Mouse (Mus musculus) heart, adult 2 months (tissue): ENCODE measurements around the gene 1700003E16Rik. TPM values are rescaled to one million over a fixed set of nuclear protein-coding genes. Genes with fewer than 3 reads are reported as not detected.

Source experiments
- DNase-seq, 2 experiments: peaks; one replicate each; pipeline ENCODE4 v3.0.0; 2021
- H3K27ac ChIP-seq: fragments of 200-600 bp; 2 replicates; pipeline ENCODE4 v1.8.1; 2022
- H3K27me3 ChIP-seq: fragments of 200-500 bp; 2 replicates; pipeline ENCODE4 v1.6.1; 2012; ENCODE audit warnings: mild to moderate bottlenecking, low read length, inconsistent platforms, mixed read lengths; ENCODE audit not compliant: control insufficient read depth, insufficient read depth
- H3K36me3 ChIP-seq: fragments of 200-500 bp; 2 replicates; pipeline ENCODE4 v1.6.1; 2012; ENCODE audit warnings: low read length, inconsistent platforms; ENCODE audit not compliant: control insufficient read depth, insufficient read depth
- H3K4me1 ChIP-seq: fragments of 200-500 bp; 2 replicates; pipeline ENCODE4 v1.6.1; 2011; ENCODE audit warnings: low read length; ENCODE audit not compliant: control insufficient read depth, insufficient read depth
- H3K4me3 ChIP-seq: fragments of 200-600 bp; 2 replicates; pipeline ENCODE4 v1.8.1; 2022
- H3K79me2 ChIP-seq: fragments of 200-500 bp; replicated peaks from 2 replicates; pipeline ENCODE4 v1.6.1; 2012; ENCODE audit warnings: mild to moderate bottlenecking, inconsistent platforms, low read length, moderate library complexity, mixed read lengths; ENCODE audit not compliant: control insufficient read depth, insufficient read depth
- H3K9ac ChIP-seq: fragments of 200-500 bp; 2 replicates; pipeline ENCODE4 v1.6.1; 2012; ENCODE audit warnings: low read depth, mild to moderate bottlenecking, control low read depth, inconsistent platforms, low read length, mixed read lengths
- CTCF ChIP-seq: fragments of 200-600 bp; IDR thresholded peaks from 2 replicates; pipeline ENCODE4 v1.8.1; 2022; ENCODE audit warnings: antibody characterized with exemption, mild to moderate bottlenecking, moderate library complexity
- EP300 ChIP-seq: fragments of 200-500 bp; IDR thresholded peaks from 2 replicates; pipeline ENCODE4 v1.6.1; 2011; ENCODE audit warnings: low read depth, low read length, control low read depth; ENCODE audit not compliant: insufficient read depth
- POLR2A ChIP-seq: fragments of 200-500 bp; IDR thresholded peaks from 2 replicates; pipeline ENCODE4 v1.6.1; 2011; ENCODE audit warnings: mild to moderate bottlenecking, low read depth, low read length, control low read depth; ENCODE audit not compliant: insufficient read depth
- WGBS: fragments of 180-500 bp; shearing (Covaris S2); methylation state at CpG from one replicate; pipeline ENCODE4 v1.1.7; 2018; 5-methylcytosine and 5-hydroxymethylcytosine counted together
- intact Hi-C: fragments of 180-260 bp; cut with DNase I; formaldehyde crosslinking; loops from one replicate; pipeline ENCODE4 v1.15.1; 2025
- polyA plus RNA-seq: library from polyadenylated mRNA; depleted of rRNA; stranded (reverse); fragments of >200 nt; gene quantifications from 2 replicates; pipeline ENCODE4 v1.2.3, GENCODE M21; 2012
- total RNA-seq, 2 experiments: library from RNA; stranded (reverse); gene quantifications; 2 replicates each; pipeline ENCODE4 v1.2.3; 2021

1700003E16Rik gene
- total and polyA plus RNA-seq, 3 experiments = 0.10 to 0.57 (median 0.25) TPM

DNA sequence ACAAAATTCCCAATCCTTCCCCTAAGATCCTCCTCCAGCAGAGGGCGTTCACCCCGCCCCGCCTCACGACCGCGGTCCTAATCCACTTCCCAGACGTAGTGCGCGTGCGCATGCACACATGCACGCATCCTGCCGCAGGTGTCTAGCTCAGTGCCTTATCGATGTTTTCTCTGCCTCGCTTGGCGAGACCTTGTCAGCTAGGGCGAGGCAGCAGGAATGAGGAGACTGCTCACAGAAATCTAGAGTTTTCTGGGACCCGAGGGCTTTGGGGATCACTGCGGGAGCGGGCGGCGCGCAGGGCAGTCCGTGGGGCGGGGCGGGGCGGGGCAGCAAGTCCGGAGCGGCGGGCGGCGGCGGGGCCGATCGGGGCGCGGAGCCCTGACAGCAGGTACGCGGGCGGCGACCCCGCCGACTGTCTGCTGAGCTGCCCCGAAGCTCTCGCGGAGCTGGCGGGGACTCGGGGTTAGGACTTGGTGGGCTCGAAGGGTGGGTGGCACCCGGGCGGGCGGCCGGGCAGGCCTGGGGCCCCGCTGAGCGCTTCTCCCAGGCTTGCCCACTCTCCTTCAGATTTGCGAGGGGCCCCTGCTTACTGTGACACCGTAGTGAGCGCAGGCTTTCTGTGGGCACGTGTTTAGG is 9.5 kb downstream of the 1700003E16Rik start, which contains the start of gene Dctn1:
Dctn1 (plus strand) TSS at position 314 of the 636 bp plus-strand sequence.
- Histone ChIP-seq H3K4me1 (peaks cover 6% of the 10 kb centered on the region; the same call in 1 of the 2 replicates), H3K27me3 (peaks cover 2% of the 10 kb centered on the region; the same call in 1 of the 2 replicates), H3K9ac (peak within 1 kb of the TSS; percentile 66), H3K79me2 (peaks cover 6% of the 10 kb centered on the region), H3K36me3 (no peaks in the 10 kb centered on the region; the same call in 1 of the 2 replicates), H3K27ac (peak within 1 kb of the TSS; percentile 97), H3K4me3 (peak within 1 kb of the TSS; percentile 95)
- peak; percentile 95 for DNase-seq
- TF ChIP-seq CTCF (peak; percentile 91), POLR2A (no peak; the same call in 1 of the 2 replicates), EP300 (peak; percentile 91)
- intact Hi-C loops = loop anchor here (2.0 to 5.0 kb wide), 3 partner anchors 41 to 112 kb away; partner anchors contain the start of genes Ino80b and Mogs
- WGBS = under 1% methylated on average over 55 of the region's 58 CpGs

- TF ChIP-seq CTCF (peak; percentile 30; the same call in 1 of the 2 replicates), EP300 (no peak), POLR2A (no peak)
- Histone ChIP-seq H3K27ac (peak overlapping the region; percentile 97), H3K27me3 (peaks cover 2% of the 10 kb centered on the region; the same call in 1 of the 2 replicates), H3K4me3 (peak overlapping the region; percentile 95), H3K9ac (peak overlapping the region; percentile 66), H3K4me1 (peaks cover 6% of the 10 kb centered on the region; the same call in 1 of the 2 replicates), H3K79me2 (peaks cover 6% of the 10 kb centered on the region), H3K36me3 (no peaks in the 10 kb centered on the region; the same call in 1 of the 2 replicates)
- under 1% methylated on average over 12 of the region's 12 CpGs for WGBS
- no peak for DNase-seq
- intact Hi-C loops = loop anchor here (5.0 kb wide), 1 partner anchor 111 kb away; no protein-coding TSS in a partner anchor
Measured at GRCm38 (mm10) chr6:83166243-83166630, 10.0 kb downstream of the 1700003E16Rik start.

DNA sequence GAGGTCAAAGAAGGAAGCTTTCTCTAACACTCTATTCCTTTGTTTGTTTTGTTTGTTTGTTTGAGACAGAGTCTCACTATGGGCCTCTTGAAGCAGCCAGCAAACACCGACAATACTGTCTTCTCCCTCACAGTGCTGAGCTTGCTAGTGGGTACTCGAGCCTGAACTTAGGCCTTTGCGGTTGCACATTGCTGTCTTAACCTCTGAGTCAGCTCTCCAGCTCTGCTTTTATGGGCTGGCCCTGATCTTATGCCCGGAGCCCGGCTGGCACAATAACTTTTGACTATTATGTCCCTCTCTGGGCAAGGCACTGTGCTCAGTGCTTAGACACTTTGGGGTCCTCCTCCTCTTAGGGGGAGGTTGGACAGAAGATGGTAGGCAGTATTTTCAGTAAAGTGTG is 13.7 kb downstream of the 1700003E16Rik start:
- H3K27me3 ChIP-seq = no peaks in the 10 kb centered on the region
- H3K4me1 ChIP-seq = peaks cover 7% of the 10 kb centered on the region
- DNase-seq = no peak
- 59% methylated on average over 5 of the region's 5 CpGs for WGBS
- H3K79me2 ChIP-seq = peaks cover 10% of the 10 kb centered on the region
- H3K27ac ChIP-seq = no peak overlapping the region
- no peak overlapping the region for H3K4me3 ChIP-seq
- no peak overlapping the region for H3K9ac ChIP-seq
- no peaks in the 10 kb centered on the region; the same call in 1 of the 2 replicates for H3K36me3 ChIP-seq
- TF ChIP-seq CTCF (no peak), POLR2A (no peak), EP300 (no peak)
- intact Hi-C loops = loop anchor here (5.0 kb wide), 1 partner anchor 107 kb away; no protein-coding TSS in a partner anchor

GRCm38 (mm10) chr6:83171063-83171462 is 14.9 kb downstream of the 1700003E16Rik start:
- Histone ChIP-seq H3K9ac (no peak overlapping the region), H3K4me1 (peaks cover 7% of the 10 kb centered on the region), H3K4me3 (no peak overlapping the region), H3K27me3 (no peaks in the 10 kb centered on the region), H3K79me2 (peaks cover 10% of the 10 kb centered on the region), H3K27ac (no peak overlapping the region), H3K36me3 (no peaks in the 10 kb centered on the region; the same call in 1 of the 2 replicates)
- WGBS = 76% methylated on average over 5 of the region's 5 CpGs
- TF ChIP-seq EP300 = no peak
- no peak for TF ChIP-seq CTCF
- no peak for TF ChIP-seq POLR2A
- intact Hi-C loops = no loop called here
- no peak for DNase-seq

GRCm38 (mm10) chr6:83172240-83172920 is 16.2 kb downstream of the 1700003E16Rik start:
- WGBS = 71% methylated on average over 9 of the region's 9 CpGs
- peaks cover 10% of the 10 kb centered on the region for H3K4me1 ChIP-seq
- no peak overlapping the region for H3K4me3 ChIP-seq
- H3K27me3 ChIP-seq = no peaks in the 10 kb centered on the region
- H3K36me3 ChIP-seq = no peaks in the 10 kb centered on the region; the same call in 1 of the 2 replicates
- TF ChIP-seq POLR2A = no peak
- no peak for TF ChIP-seq EP300
- TF ChIP-seq CTCF = no peak
- H3K9ac ChIP-seq = no peak overlapping the region
- no peak overlapping the region for H3K27ac ChIP-seq
- DNase-seq = no peak
- intact Hi-C loops = no loop called here
- peaks cover 7% of the 10 kb centered on the region for H3K79me2 ChIP-seq
